Mouse (Mus musculus): ENCODE results near the gene Adipor2.

Adipor2 gene

GRCm38 (mm10) chr6:119307867-119308413 lies 109.6 kb downstream of the Adipor2 start:
- no peak for DNase-seq

GRCm38 (mm10) chr6:119303331-119303730 lies 114.2 kb downstream of the Adipor2 start:
- DNase-seq = no peak

Data from cerebellum, postnatal 10 days (tissue).